Comparison of ENCODE assay signal across 15 mouse cellular contexts in genomic region chr2:180563296-180563695, GRCm38 (mm10).
"Had no signal": no experiment of that assay in that cellular context is flagged by ENCODE, and none has a peak within 500 bp of the region (broad histone marks: within the 10 kb centered on the region; RNA-seq: fewer than 3 reads in every experiment).

No protein-coding gene starts in this region.

- H3K27ac ChIP-seq: left cerebral cortex, adult 2 months; limb, embryonic 10.5 days; liver, embryonic 15.5 days; midbrain, embryonic 10.5 days; neural tube, embryonic 12.5 days; stomach, postnatal 0 days had no signal

- H3K9me3 ChIP-seq: limb, embryonic 10.5 days; liver, embryonic 15.5 days; midbrain, embryonic 10.5 days; neural tube, embryonic 12.5 days had no signal

- DNase-seq: kidney, adult 9 months; kidney, postnatal 10 days; kidney, postnatal 4 days; lung, adult 2 months; lung, postnatal 4 days; thymus, postnatal 4 days had no signal

- H3K4me3 ChIP-seq: left cerebral cortex, adult 2 months; limb, embryonic 10.5 days; liver, embryonic 15.5 days; midbrain, embryonic 10.5 days; myocyte; neural tube, embryonic 12.5 days had no signal

- H3K36me3 ChIP-seq: limb, embryonic 10.5 days; liver, embryonic 15.5 days; midbrain, embryonic 10.5 days; neural tube, embryonic 12.5 days had no signal

- H3K27me3 ChIP-seq: liver, embryonic 15.5 days; neural tube, embryonic 12.5 days had no signal

- ATAC-seq: lung, postnatal 0 days had no signal

- H3K4me1 ChIP-seq: liver, embryonic 15.5 days had no signal

- H3K9ac ChIP-seq: liver, embryonic 15.5 days; neural tube, embryonic 12.5 days had no signal

- H3K4me2 ChIP-seq: liver, embryonic 11.5 days; liver, embryonic 15.5 days; neural tube, embryonic 12.5 days had no signal
